Mouse (Mus musculus) kidney, adult 2 months (tissue): ENCODE results near the gene Rnf43.

ENCODE experiments used
- CTCF ChIP-seq: fragments of 200-500 bp; conservative IDR thresholded peaks from 2 replicates; pipeline ENCODE4 v1.5.1; 2011; ENCODE audit warnings: low read depth, mild to moderate bottlenecking, control low read depth, low read length, moderate library complexity, mixed read lengths; ENCODE audit not compliant: insufficient read depth, insufficient read length
- POLR2A ChIP-seq: fragments of 200-500 bp; IDR thresholded peaks from one replicate; pipeline ENCODE4 v1.6.1; 2011; ENCODE audit warnings: low read depth, low read length, control low read depth

GRCm38 (mm10) chr11:87659216-87659615 lies 3.3 kb upstream of the Rnf43 start:
- TF ChIP-seq POLR2A (no peak), CTCF (no peak)
